Mouse (Mus musculus): Measurements from ENCODE around the gene Tex33. TPM values are rescaled to one million over a fixed set of nuclear protein-coding genes. Genes with fewer than 3 reads are reported as not detected.
"Not testable (repeated sequence)": the region's sequence is repeated elsewhere in the genome, so short reads cannot be mapped to it uniquely, and the experiment has no call there.

Tex33 gene
- polyA plus RNA-seq, 1 experiment from 2014 or later: not detected

DNA sequence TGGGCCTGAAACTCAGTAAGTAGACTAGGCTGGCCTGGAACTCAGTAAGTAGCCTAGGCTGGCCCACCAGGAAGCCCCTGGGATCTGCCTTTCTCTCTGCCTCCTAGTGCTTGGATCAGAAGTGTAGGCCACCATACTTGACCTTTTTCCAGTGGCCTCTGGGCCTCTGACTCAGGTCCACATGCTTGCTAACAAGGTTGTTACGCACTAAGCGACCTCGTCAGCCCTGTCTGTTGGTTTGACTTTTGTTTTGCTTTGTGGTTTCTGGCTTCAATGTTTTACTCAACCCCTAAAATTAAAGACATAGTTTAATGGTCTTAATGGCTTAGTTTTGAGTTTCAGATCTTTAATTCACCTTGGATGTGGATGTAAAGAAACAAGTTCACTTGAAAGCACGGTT is 65.0 kb downstream of the Tex33 start:
- Histone ChIP-seq H3K4me3 (no peak overlapping the region), H3K4me2 (replicated peaks) (no peak overlapping the region), H3K27ac (replicated peaks) (no peak overlapping the region), H3K9me3 (no peaks in the 10 kb centered on the region), H3K27me3 (no peaks in the 10 kb centered on the region), H3K9ac (replicated peaks) (no peak overlapping the region), H3K36me3 (no peaks in the 10 kb centered on the region), H3K4me1 (peaks cover 4% of the 10 kb centered on the region; the same call in 1 of the 2 replicates)
- no peak for ATAC-seq (ENCODE audit: low FRiP score, low read depth)
- 83% methylated on average over 4 of the region's 4 CpGs for WGBS

DNA sequence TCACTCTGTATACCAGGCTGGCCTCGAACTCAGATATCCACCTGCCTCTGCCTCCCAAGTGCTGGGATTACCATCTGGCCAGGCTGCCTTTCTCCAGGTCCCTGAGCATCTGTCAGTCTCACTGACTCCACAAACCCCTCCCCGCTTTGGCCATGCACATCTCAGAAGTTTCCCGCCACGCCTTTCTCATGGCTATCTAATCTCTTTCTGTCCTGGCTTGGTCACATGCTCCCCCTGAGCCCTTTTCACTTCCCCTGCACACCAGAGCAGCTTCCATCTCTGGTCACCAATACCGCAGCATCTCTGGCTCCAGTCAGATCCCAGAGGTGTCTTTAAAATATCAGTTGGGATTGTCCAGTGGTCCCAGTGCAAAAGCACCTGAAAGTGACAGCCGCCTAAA is 65.7 kb downstream of the Tex33 start:
- H3K27me3 ChIP-seq; H3K4me3 ChIP-seq; H3K27ac ChIP-seq (replicated peaks); H3K4me1 ChIP-seq; H3K9me3 ChIP-seq; H3K9ac ChIP-seq (replicated peaks); H3K36me3 ChIP-seq; H3K4me2 ChIP-seq (replicated peaks); ATAC-seq (ENCODE audit: low FRiP score, low read depth): not testable (repeated sequence)
- 73% methylated on average over 6 of the region's 6 CpGs for WGBS

DNA sequence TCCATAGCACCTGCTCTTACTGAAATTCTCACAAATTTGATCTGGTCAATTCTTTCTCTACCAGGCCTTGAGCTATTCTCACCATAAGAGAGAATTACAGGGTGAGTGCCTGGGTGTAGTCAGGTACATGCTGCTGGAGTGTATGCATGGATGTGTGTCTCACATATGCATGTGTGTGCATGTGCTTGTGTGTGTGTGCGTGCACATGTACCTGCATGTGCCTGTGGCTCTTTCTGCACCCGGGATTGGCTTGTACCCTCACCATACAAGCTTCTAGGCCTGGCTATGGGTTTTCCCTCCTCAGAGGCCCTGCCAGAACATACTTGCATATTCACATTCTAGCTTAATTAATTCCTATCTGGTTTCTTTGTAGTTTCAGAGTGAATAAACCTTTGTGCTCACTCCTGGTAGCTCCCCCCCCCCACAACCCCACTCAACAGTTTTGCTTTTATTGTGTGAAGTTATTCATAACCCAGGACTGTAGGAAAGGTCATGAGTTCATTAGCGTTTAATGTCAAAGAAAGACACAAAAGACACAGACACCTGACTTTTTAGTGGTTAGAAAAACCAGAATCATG is 67.1 kb downstream of the Tex33 start:
- Histone ChIP-seq H3K9ac (replicated peaks) (no peak overlapping the region), H3K4me1 (peaks cover 4% of the 10 kb centered on the region; the same call in 1 of the 2 replicates), H3K27ac (replicated peaks) (no peak overlapping the region), H3K4me3 (no peak overlapping the region), H3K4me2 (replicated peaks) (no peak overlapping the region), H3K9me3 (no peaks in the 10 kb centered on the region), H3K27me3 (no peaks in the 10 kb centered on the region), H3K36me3 (no peaks in the 10 kb centered on the region)
- no peak for ATAC-seq (ENCODE audit: low FRiP score, low read depth)
- 79% methylated on average over 3 of the region's 3 CpGs for WGBS

Small RNA genes within 50 kb of the gene (microRNA-seq; reads per million reads assigned to microRNA genes)
- gene Mir7676-2: not detected

Other genes with a start within 250 kb of the Tex33 start
- gene Ift27, start 221.8 kb downstream of the Tex33 start, polyA plus RNA-seq (2016; fragmentation: Nextera tagmentation; extraction: Ambion mirVana): 114 and 120 TPM in 2 replicates
- 0.38 TPM in 1 of 2 replicates, not detected in the other for gene Pvalb, start 189.5 kb downstream of the Tex33 start, polyA plus RNA-seq (2016; fragmentation: Nextera tagmentation; extraction: Ambion mirVana)
- gene Ncf4, start 151.1 kb downstream of the Tex33 start, polyA plus RNA-seq (2016; fragmentation: Nextera tagmentation; extraction: Ambion mirVana): 3.7 and 4.6 TPM in 2 replicates
- 0.18 and 0.52 TPM in 2 replicates for gene Csf2rb2, start 90.2 kb downstream of the Tex33 start, polyA plus RNA-seq (2016; fragmentation: Nextera tagmentation; extraction: Ambion mirVana)
- gene Csf2rb, start 70.2 kb downstream of the Tex33 start, polyA plus RNA-seq (2016; fragmentation: Nextera tagmentation; extraction: Ambion mirVana): 0.97 and 1.1 TPM in 2 replicates
- gene Tst, start 10.0 kb upstream of the Tex33 start, polyA plus RNA-seq (2016; fragmentation: Nextera tagmentation; extraction: Ambion mirVana): 4.9 and 5.5 TPM in 2 replicates
- gene Mpst, start 10.5 kb upstream of the Tex33 start, polyA plus RNA-seq (2016; fragmentation: Nextera tagmentation; extraction: Ambion mirVana): 2.0 and 2.1 TPM in 2 replicates
- gene Kctd17, start 32.7 kb upstream of the Tex33 start, polyA plus RNA-seq (2016; fragmentation: Nextera tagmentation; extraction: Ambion mirVana): 76.1 and 84.8 TPM in 2 replicates
- 0.05 TPM in 1 of 2 replicates, not detected in the other for gene Tmprss6, start 72.7 kb upstream of the Tex33 start, polyA plus RNA-seq (2016; fragmentation: Nextera tagmentation; extraction: Ambion mirVana)
- not detected in 2 replicates for gene Il2rb, start 99.4 kb upstream of the Tex33 start, polyA plus RNA-seq (2016; fragmentation: Nextera tagmentation; extraction: Ambion mirVana)
- gene C1qtnf6, start 135.5 kb upstream of the Tex33 start, polyA plus RNA-seq (2016; fragmentation: Nextera tagmentation; extraction: Ambion mirVana): 8.2 and 9.0 TPM in 2 replicates
- 0.05 and 0.18 TPM in 2 replicates for gene Sstr3, start 148.8 kb upstream of the Tex33 start, polyA plus RNA-seq (2016; fragmentation: Nextera tagmentation; extraction: Ambion mirVana)
- gene Rac2, start 176.9 kb upstream of the Tex33 start, polyA plus RNA-seq (2016; fragmentation: Nextera tagmentation; extraction: Ambion mirVana): 4.5 and 6.9 TPM in 2 replicates
- gene Cyth4, start 201.1 kb upstream of the Tex33 start, polyA plus RNA-seq (2016; fragmentation: Nextera tagmentation; extraction: Ambion mirVana): 5.4 and 6.9 TPM in 2 replicates